Mouse (Mus musculus) cortical plate, adult 2 months (tissue): ENCODE data around the gene Rragd.

Experiments
- CTCF ChIP-seq: fragments of 200-500 bp; IDR thresholded peaks from 2 replicates; pipeline ENCODE4 v1.5.1; 2011; ENCODE audit warnings: mild to moderate bottlenecking, control low read depth, low read length; ENCODE audit not compliant: insufficient read depth; ENCODE audit errors: extremely low read depth
- POLR2A ChIP-seq: fragments of 200-500 bp; IDR thresholded peaks from 2 replicates; pipeline ENCODE4 v1.6.1; 2011; ENCODE audit warnings: mild to moderate bottlenecking, low read length, control low read depth; ENCODE audit not compliant: insufficient read depth; ENCODE audit errors: extremely low read depth

- TF ChIP-seq CTCF (no peak), POLR2A (no peak)
These were observed 87.5 kb downstream of the Rragd start for GRCm38 (mm10) chr4:33070326-33070725.
